Mouse (Mus musculus): ENCODE data around the gene Immp2l. TPM values are rescaled to one million over a fixed set of nuclear protein-coding genes. Genes with fewer than 3 reads are reported as not detected.

Gene Immp2l
- polyA plus RNA-seq, 1 experiment from 2014 or later: 14.5 TPM

- no peak for DNase-seq (ENCODE audit: low spot score)
Measured at GRCm38 (mm10) chr12:41314811-41315461, 291.0 kb downstream of the Immp2l start.

- no peak for DNase-seq (ENCODE audit: low spot score)
Measured at GRCm38 (mm10) chr12:41315871-41316270, 292.0 kb downstream of the Immp2l start.

- DNase-seq (ENCODE audit: low spot score): no peak
Measured at GRCm38 (mm10) chr12:41316426-41316825, 292.5 kb downstream of the Immp2l start.

- DNase-seq (ENCODE audit: low spot score): no peak
Measured at GRCm38 (mm10) chr12:41317431-41317830, 293.5 kb downstream of the Immp2l start.

GRCm38 (mm10) chr12:41322018-41322417 lies 298.1 kb downstream of the Immp2l start:
- DNase-seq (ENCODE audit: low spot score): no peak

GRCm38 (mm10) chr12:41324418-41324817 lies 300.5 kb downstream of the Immp2l start:
- DNase-seq (ENCODE audit: low spot score): no peak

- peak; percentile 55 for DNase-seq (ENCODE audit: low spot score)
Measured at GRCm38 (mm10) chr12:41325756-41326155, 301.9 kb downstream of the Immp2l start.

- DNase-seq (ENCODE audit: low spot score): no peak
Measured at GRCm38 (mm10) chr12:41330988-41331671, 307.2 kb downstream of the Immp2l start.

GRCm38 (mm10) chr12:41345621-41346020 lies 321.7 kb downstream of the Immp2l start:
- no peak for DNase-seq (ENCODE audit: low spot score)

- DNase-seq (ENCODE audit: low spot score): no peak
Measured at GRCm38 (mm10) chr12:41347494-41347893, 323.6 kb downstream of the Immp2l start.

- DNase-seq (ENCODE audit: low spot score): no peak
Measured at GRCm38 (mm10) chr12:41349386-41349785, 325.5 kb downstream of the Immp2l start.

GRCm38 (mm10) chr12:41349814-41350213 lies 325.9 kb downstream of the Immp2l start:
- no peak for DNase-seq (ENCODE audit: low spot score)

GRCm38 (mm10) chr12:41351275-41351674 lies 327.4 kb downstream of the Immp2l start:
- no peak for DNase-seq (ENCODE audit: low spot score)

- DNase-seq (ENCODE audit: low spot score): no peak
Measured at GRCm38 (mm10) chr12:41354857-41355256, 331.0 kb downstream of the Immp2l start.

- no peak for DNase-seq (ENCODE audit: low spot score)
Measured at GRCm38 (mm10) chr12:41356040-41356439, 332.1 kb downstream of the Immp2l start.

GRCm38 (mm10) chr12:41386685-41387084 lies 362.8 kb downstream of the Immp2l start:
- DNase-seq (ENCODE audit: low spot score): no peak

GRCm38 (mm10) chr12:41394231-41394630 lies 370.3 kb downstream of the Immp2l start:
- no peak for DNase-seq (ENCODE audit: low spot score)

GRCm38 (mm10) chr12:41401136-41401535 lies 377.2 kb downstream of the Immp2l start:
- DNase-seq (ENCODE audit: low spot score): no peak

GRCm38 (mm10) chr12:41401923-41402322 lies 378.0 kb downstream of the Immp2l start:
- no peak for DNase-seq (ENCODE audit: low spot score)

GRCm38 (mm10) chr12:41409431-41409830 lies 385.5 kb downstream of the Immp2l start:
- no peak for DNase-seq (ENCODE audit: low spot score)

- DNase-seq (ENCODE audit: low spot score): no peak
Measured at GRCm38 (mm10) chr12:41416635-41417034, 392.7 kb downstream of the Immp2l start.

GRCm38 (mm10) chr12:41417099-41417498 lies 393.2 kb downstream of the Immp2l start:
- DNase-seq (ENCODE audit: low spot score): no peak

GRCm38 (mm10) chr12:41417961-41418360 lies 394.1 kb downstream of the Immp2l start:
- DNase-seq (ENCODE audit: low spot score): no peak

Data from thymus, postnatal 0 days (tissue).